Mouse (Mus musculus) hindbrain, embryonic 15.5 days (tissue): Measurements from ENCODE around the gene Zfp62. TPM values are rescaled to one million over a fixed set of nuclear protein-coding genes. Genes with fewer than 3 reads are reported as not detected.

Experiments used
- ATAC-seq: fragments of 200-750 bp; cut with Nextera tagmentation; 2 replicates; pipeline ENCODE4 v1.8.0; 2017; ENCODE audit warnings: low read depth, moderate number of reproducible peaks, moderate TSS enrichment; ENCODE audit not compliant: low FRiP score
- H3K27ac ChIP-seq: fragments of 300-500 bp; sonication (generic); replicated peaks from 2 replicates; pipeline ENCODE4 v1.5.1; 2015; ENCODE audit warnings: mild to moderate bottlenecking, inconsistent platforms
- H3K27me3 ChIP-seq: fragments of 300-500 bp; sonication (generic); 2 replicates; pipeline ENCODE4 v1.6.1; 2015; ENCODE audit warnings: control low read depth, inconsistent platforms
- H3K36me3 ChIP-seq: fragments of 300-500 bp; sonication (generic); 2 replicates; pipeline ENCODE4 v1.6.1; 2015; ENCODE audit warnings: control low read depth, inconsistent platforms
- H3K4me1 ChIP-seq: fragments of 300-500 bp; sonication (generic); replicated peaks from 2 replicates; pipeline ENCODE4 v1.6.1; 2015; ENCODE audit warnings: control low read depth, inconsistent platforms
- H3K4me2 ChIP-seq: fragments of 300-500 bp; sonication (generic); 2 replicates; pipeline ENCODE4 v1.6.1; 2015; ENCODE audit warnings: moderate library complexity, mild to moderate bottlenecking, inconsistent platforms
- H3K4me3 ChIP-seq: fragments of 300-500 bp; sonication (generic); 2 replicates; pipeline ENCODE4 v1.5.1; 2015; ENCODE audit warnings: mild to moderate bottlenecking, inconsistent platforms
- H3K9ac ChIP-seq: fragments of 300-500 bp; sonication (generic); 2 replicates; pipeline ENCODE4 v1.6.1; 2015; ENCODE audit warnings: inconsistent platforms
- H3K9me3 ChIP-seq: fragments of 300-500 bp; sonication (generic); 2 replicates; pipeline ENCODE4 v1.6.1; 2016; ENCODE audit warnings: control low read depth, inconsistent platforms
- WGBS: fragments of 180-500 bp; shearing (Covaris S2); methylation state at CpG from one replicate; pipeline ENCODE4 v1.1.7; 2015; 5-methylcytosine and 5-hydroxymethylcytosine counted together
- polyA plus RNA-seq: library from polyadenylated mRNA; unstranded; fragments of >200 nt; fragmentation: Nextera tagmentation; extraction: Ambion mirVana; gene quantifications from 2 replicates; pipeline ENCODE4 v1.2.1, GENCODE M21; 2015

Gene Zfp62
- polyA plus RNA-seq, 1 experiment from 2014 or later, result 38.0 TPM

GRCm38 (mm10) chr11:49267970-49268579 is 65.0 kb downstream of the Zfp62 start:
- Histone ChIP-seq H3K4me1 (no peaks in the 10 kb centered on the region), H3K4me2 (no peak overlapping the region), H3K27ac (no peak overlapping the region), H3K9me3 (no peaks in the 10 kb centered on the region), H3K36me3 (no peaks in the 10 kb centered on the region), H3K9ac (no peak overlapping the region), H3K4me3 (no peak overlapping the region), H3K27me3 (no peaks in the 10 kb centered on the region)
- ATAC-seq, result no peak
- 79% methylated on average over 15 of the region's 15 CpGs for WGBS

Other genes starting within 250 kb of the Zfp62 start
- not detected in 2 replicates for gene Olfr56, start 224.4 kb upstream of the Zfp62 start, polyA plus RNA-seq
- gene 9930111J21Rik1, start 223.9 kb upstream of the Zfp62 start, polyA plus RNA-seq, result 0.45 and 0.48 TPM in 2 replicates
- not detected in 2 replicates for gene Gm12185, start 211.1 kb upstream of the Zfp62 start, polyA plus RNA-seq
- gene Tgtp1, start 209.1 kb upstream of the Zfp62 start, polyA plus RNA-seq, result 0.24 TPM in 1 of 2 replicates, not detected in the other
- 0.35 and 0.45 TPM in 2 replicates for gene 9930111J21Rik2, start 152.1 kb upstream of the Zfp62 start, polyA plus RNA-seq
- gene Tgtp2, start 139.1 kb upstream of the Zfp62 start, polyA plus RNA-seq, result 0.54 TPM in 1 of 2 replicates, not detected in the other
- 0.52 and 1.6 TPM in 2 replicates for gene Ifi47, start 126.7 kb upstream of the Zfp62 start, polyA plus RNA-seq
- not detected in 2 replicates for gene Olfr1396, start 88.4 kb upstream of the Zfp62 start, polyA plus RNA-seq
- gene Olfr1395, start 61.0 kb upstream of the Zfp62 start, polyA plus RNA-seq, result not detected in 2 replicates
- gene Olfr1394, start 48.9 kb upstream of the Zfp62 start, polyA plus RNA-seq, result not detected in 2 replicates
- 0.22 TPM in 1 of 2 replicates, not detected in the other for gene Btnl9, start 16.1 kb upstream of the Zfp62 start, polyA plus RNA-seq
- 34.7 and 36.2 TPM in 2 replicates for gene Mgat1, start 40.9 kb downstream of the Zfp62 start, polyA plus RNA-seq
- gene Olfr1393, start 75.0 kb downstream of the Zfp62 start, polyA plus RNA-seq, result not detected in 2 replicates
- not detected in 2 replicates for gene Olfr1392, start 82.0 kb downstream of the Zfp62 start, polyA plus RNA-seq
- gene Olfr10, start 101.4 kb downstream of the Zfp62 start, polyA plus RNA-seq, result not detected in 2 replicates
- not detected in 2 replicates for gene Olfr1391, start 119.5 kb downstream of the Zfp62 start, polyA plus RNA-seq
- not detected in 2 replicates for gene Olfr1390, start 131.9 kb downstream of the Zfp62 start, polyA plus RNA-seq
- not detected in 2 replicates for gene Olfr1389, start 219.8 kb downstream of the Zfp62 start, polyA plus RNA-seq
- gene Olfr1388, start 233.3 kb downstream of the Zfp62 start, polyA plus RNA-seq, result 0.08 and 0.12 TPM in 2 replicates